Mouse (Mus musculus) cerebellum, postnatal 4 days (tissue): Measurements from ENCODE around the gene Pitpnm2.

Experiments used
- DNase-seq, 2 experiments: peaks; one replicate each; pipeline ENCODE4 v3.0.0; 2022; ENCODE audit warnings: low spot score in 2 of 2, mixed read lengths in 1 of 2

Gene Pitpnm2

GRCm38 (mm10) chr5:124180500-124181167 is 68.9 kb downstream of the Pitpnm2 start:
- no peak for DNase-seq

- no peak for DNase-seq
These were observed 70.1 kb downstream of the Pitpnm2 start for GRCm38 (mm10) chr5:124179411-124179810.

GRCm38 (mm10) chr5:124176726-124177132 is 72.8 kb downstream of the Pitpnm2 start:
- no peak for DNase-seq

- no peak for DNase-seq
These were observed 74.4 kb downstream of the Pitpnm2 start for GRCm38 (mm10) chr5:124175138-124175537.

GRCm38 (mm10) chr5:124173012-124173985 is 76.3 kb downstream of the Pitpnm2 start:
- peak in 1 of 2 experiments; percentile 60 for DNase-seq

- no peak for DNase-seq
These were observed 77.3 kb downstream of the Pitpnm2 start for GRCm38 (mm10) chr5:124172246-124172645.

GRCm38 (mm10) chr5:124171781-124172180 is 77.8 kb downstream of the Pitpnm2 start:
- DNase-seq = no peak

- DNase-seq = no peak
These were observed 80.3 kb downstream of the Pitpnm2 start for GRCm38 (mm10) chr5:124169224-124169621.

- DNase-seq = no peak
These were observed 80.9 kb downstream of the Pitpnm2 start for GRCm38 (mm10) chr5:124168428-124169223.

GRCm38 (mm10) chr5:124167621-124168020 is 81.9 kb downstream of the Pitpnm2 start:
- DNase-seq = no peak

GRCm38 (mm10) chr5:124166741-124167140 is 82.8 kb downstream of the Pitpnm2 start:
- no peak for DNase-seq

GRCm38 (mm10) chr5:124165622-124166570 is 83.7 kb downstream of the Pitpnm2 start:
- DNase-seq = peak in 1 of 2 experiments; percentile 71

GRCm38 (mm10) chr5:124163445-124163844 is 86.1 kb downstream of the Pitpnm2 start:
- no peak for DNase-seq

GRCm38 (mm10) chr5:124162577-124162976 is 87.0 kb downstream of the Pitpnm2 start:
- DNase-seq = peak in 1 of 2 experiments; percentile 82

GRCm38 (mm10) chr5:124161831-124162230 is 87.7 kb downstream of the Pitpnm2 start:
- peak in 1 of 2 experiments; percentile 52 for DNase-seq

- DNase-seq = no peak
These were observed 90.1 kb downstream of the Pitpnm2 start for GRCm38 (mm10) chr5:124159453-124159852.

GRCm38 (mm10) chr5:124158305-124158704 is 91.3 kb downstream of the Pitpnm2 start:
- no peak for DNase-seq

- no peak for DNase-seq
These were observed 93.6 kb downstream of the Pitpnm2 start for GRCm38 (mm10) chr5:124155943-124156342.

GRCm38 (mm10) chr5:124152734-124153133 is 96.8 kb downstream of the Pitpnm2 start:
- no peak for DNase-seq

GRCm38 (mm10) chr5:124150895-124151294 is 98.7 kb downstream of the Pitpnm2 start:
- no peak for DNase-seq

GRCm38 (mm10) chr5:124149028-124149427 is 100.5 kb downstream of the Pitpnm2 start:
- no peak for DNase-seq
